Mouse (Mus musculus): ENCODE measurements around the gene Acsf2.

Acsf2 gene

DNA sequence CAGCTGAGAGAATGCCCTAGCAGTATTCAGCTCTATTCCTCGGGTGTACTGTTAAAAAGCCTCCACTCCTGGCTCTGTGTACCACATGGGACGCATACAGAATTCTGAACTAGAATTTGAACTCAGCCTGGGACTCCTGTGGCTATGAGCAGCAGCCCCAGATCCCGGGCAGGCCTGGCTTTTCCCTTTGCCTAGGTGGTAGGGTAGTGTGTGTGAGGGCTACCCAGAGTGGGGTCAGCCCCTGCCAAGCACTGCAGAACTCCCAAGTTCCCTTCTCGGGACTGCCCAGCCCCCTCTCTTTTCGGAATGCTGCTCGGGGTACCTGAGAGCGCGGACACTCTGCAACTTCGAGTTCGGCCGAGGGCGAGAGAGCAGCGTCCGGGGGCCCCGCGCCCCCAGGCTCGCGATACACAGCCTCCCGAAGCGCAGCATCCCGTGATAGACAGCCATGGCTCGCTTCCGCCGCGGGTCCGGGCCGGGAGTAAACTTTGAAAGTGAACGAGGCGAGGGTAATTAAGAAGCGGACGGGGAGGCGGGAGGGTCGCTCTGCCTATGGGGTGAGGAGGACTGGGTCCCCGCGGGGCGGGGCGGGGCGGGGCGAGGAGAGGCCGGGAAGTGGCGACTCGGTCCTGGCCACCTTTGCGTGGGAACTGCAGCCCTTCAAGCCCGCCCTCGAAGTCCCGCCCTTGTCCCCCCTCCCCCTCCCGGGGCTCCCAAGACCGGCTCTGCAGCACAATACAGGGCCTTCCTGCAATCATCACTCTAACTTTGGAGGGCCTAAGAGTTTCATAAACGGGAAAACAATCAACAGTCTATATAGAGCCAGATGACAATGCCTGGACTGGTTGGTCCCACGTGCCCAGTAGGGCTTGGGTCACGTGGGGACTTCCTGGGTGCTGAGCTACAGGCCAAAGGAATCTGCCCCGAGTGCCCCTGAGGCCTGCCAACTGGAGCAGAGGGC lies at the start of gene Acsf2:
Gene Acsf2, minus strand, starts transcription at position 551 of the 961 bp plus-strand sequence.
- peak; percentile 85 to 95 for DNase-seq

DNA sequence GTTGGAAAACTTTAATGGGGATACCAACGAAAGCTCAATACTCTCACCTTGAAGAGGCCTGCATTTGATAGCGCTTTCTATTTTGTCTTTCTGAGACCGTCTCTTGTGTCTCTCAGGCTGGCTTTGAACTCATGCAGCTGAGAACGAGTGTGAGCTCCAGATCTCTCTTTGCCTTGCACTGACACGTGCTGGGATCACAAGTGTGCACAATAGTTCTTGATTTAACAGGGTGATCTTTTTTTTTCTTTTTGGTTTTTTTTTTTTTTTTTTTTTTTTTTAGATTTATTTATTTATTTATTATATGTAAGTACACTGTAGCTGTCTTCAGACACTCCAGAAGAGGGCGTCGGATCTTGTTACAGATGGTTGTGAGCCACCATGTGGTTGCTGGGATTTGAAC lies 49.6 kb upstream of the Acsf2 start:
- DNase-seq, result peak in 1 of 2 experiments; percentile 21

DNA sequence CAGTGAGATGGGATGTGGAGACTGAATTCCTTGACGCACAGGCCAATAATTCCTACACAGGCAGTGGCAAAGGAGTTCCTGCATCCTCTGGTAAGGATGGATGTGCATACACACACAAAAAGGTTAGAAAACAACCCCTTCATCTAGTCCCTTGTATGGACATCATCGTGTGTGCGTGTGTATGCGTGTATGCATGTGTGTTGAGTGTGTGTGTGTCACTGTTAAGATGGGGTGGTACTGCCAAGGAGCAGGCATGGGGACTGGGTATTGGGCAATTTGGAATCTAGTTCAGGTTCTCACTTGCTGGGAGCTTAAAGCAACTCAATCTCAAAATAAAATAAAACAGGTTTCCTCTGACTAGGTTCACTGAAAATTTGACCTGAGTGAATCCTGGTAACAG lies 44.8 kb upstream of the Acsf2 start:
- no peak for DNase-seq

DNA sequence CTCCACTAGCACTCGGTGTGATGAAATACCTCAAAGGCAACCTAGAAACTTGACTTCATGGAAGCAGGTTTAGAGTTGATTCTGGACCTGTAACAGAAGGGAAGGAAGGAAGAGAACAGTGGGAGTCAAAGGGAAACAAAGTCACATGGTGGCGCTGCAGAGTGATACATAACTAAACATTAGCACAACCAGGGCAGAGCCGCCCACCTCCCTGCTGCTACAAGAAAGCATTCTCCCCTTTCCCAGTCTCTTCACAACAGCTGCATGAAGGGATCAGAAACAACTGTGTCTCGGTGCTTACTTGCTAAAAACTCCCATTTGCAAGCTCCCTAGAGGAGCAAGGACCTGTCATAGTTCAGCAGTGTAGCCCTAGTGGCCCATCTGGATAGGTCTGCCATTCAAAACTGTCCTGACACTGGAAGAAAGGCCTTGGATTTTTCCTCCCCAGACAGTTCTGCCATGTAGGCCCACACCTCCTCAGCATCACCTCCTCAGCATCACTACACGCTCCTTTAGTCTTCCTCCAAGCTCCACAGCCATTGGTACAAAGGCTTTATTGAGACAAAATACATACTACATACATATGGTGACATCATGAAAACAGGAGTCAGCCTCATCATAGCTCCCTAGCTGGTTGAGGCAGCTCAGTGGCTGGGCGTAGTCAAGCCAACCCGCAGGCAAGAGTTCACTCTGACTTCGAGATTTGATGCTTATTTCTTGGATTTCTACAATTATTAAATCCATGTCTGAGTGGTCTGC lies 43.0 kb upstream of the Acsf2 start:
- DNase-seq, result no peak

DNA sequence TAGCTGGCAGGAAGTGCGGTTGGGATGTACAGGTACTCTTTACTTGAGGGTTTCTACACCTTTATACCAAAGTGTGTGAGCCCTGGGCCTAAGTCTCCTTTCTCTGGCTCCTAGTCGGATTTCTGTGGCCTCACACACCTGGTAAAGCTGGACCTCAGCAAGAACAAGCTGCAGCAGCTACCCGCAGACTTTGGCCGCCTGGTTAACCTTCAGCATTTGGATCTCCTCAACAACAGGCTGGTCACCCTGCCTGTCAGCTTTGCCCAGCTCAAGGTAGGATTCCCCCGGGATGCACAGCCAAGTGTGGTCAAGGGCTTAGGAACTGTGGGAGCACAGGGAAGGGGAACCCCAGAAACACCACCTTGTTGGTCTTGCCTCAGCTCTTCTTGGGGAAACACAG lies 32.8 kb upstream of the Acsf2 start:
- DNase-seq, result peak; percentile 68 to 81

DNA sequence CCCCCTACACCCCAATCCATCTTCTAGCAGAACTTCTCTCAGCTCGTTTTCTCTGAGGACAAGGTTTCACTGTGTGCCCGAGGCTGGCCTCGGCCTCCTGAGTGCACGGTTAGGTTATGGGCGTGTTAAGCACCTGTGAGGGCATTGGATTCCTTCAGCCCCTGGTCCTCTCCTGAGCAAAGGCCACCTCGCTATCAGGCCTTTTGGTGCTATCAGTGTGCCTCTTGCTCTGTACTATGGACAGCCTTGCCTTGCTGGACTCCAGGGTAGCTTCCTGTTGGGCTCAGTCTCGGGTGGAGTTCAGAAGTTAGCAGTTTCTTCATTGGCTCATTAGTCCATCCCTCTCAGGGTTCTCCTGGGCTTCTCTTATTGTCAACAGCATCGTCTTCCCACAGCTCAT lies 31.3 kb upstream of the Acsf2 start:
- DNase-seq, result no peak

DNA sequence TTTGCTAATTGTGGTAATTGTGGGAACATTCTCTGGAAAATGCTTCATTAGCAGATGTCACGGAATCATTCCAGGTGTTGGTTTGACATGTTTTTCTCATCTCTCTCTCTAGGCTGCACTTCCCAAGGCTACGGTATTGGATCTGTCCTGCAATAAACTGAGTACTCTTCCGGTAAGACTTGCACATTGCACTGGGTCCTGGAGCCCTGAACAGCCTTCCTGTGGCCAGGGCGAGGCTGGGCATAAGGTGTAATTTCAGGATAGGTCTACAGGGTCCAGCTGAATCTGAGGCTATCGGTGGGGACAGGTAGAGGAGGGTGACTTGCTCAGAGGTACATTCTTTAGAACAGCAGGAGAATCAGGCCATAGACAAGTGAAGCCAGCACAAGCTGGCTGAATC lies 30.3 kb upstream of the Acsf2 start:
- DNase-seq, result no peak

DNA sequence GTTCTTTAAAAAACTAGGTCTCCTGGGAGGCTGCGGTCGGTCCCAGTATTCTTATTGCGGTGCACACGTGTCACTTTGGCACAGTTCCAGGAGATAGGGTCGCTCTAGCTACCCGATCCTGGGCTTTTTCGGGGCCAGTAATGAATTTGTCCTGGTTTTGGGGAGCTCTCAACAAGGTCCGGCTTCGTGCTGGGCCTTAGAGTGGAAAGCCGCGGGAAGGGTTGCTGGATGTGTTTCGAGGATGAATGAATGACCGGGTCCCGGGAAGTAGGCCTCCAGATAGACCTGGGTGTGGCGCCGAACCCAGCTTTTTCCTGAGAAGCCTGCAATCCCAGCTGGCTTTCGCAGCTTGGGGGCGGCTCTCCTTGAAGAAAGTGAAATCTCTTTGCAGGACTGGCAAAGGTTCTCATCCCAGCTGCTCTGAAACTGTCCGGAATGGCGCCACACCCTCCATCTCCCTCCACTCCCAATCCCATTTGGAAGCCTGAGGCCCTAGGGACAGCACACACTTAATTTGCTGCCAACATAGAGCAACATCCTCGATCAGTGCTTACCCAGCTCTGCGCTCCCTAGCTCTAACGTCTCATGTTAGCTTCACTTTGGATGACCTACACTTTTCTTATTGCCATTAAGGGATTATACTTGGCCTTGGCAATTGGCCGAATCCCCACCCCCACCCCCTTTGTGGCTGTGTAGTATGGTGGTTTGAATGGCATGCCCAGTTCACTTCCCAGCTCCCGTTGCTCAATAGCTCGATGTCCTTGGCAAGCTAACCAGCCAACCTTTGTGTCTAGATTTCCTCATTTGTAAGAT lies 28.7 kb upstream of the Acsf2 start:
- peak; percentile 36 to 46 for DNase-seq

DNA sequence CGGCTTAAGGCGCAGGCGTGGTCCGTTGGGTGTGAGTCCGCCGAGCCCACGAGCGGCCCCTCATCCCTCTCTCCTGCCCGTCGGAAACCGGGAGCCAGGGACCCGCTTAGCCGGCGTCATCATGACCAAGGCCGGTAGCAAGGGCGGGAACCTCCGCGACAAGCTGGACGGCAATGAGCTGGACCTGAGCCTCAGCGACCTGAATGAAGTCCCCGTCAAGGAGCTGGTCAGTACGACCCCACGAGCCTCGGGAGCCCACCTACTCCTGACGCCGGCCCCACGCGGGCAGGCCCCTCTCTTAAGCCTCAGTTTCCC lies 28.2 kb upstream of the Acsf2 start:
- no peak for DNase-seq

DNA sequence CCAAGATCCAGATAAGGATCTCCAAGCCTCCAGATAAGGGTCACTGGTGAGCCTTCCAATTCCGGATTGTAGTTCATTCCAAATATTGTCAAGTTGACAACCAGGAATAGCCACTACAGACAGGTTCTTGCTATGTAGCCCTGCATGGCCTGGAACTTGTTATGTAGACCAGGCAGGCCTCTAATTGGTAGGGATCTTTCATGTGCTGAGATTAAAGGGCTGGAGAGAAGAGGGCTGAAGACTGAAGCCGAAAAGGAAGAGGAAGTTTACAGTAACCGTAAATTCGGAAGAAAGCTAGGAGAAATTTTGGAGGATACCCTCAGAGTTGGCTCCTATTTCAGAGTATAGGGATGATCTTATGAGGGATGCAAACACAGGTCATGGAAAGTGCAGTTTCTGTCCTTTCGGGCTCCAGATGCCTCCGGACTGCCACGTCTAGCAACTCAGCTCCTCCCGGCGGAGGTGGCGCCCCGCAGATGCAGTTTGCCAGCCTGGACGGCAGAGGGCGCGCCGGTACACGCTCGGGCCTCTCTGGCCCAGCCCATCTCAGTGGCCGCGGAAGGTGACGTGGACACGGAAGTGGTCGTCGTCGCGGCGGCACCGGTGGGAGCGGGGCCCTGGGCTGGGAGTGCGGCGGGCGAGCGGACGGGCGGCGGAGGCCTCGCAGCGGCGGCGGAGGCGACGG lies 27.7 kb upstream of the Acsf2 start, which contains the start of gene Lrrc59:
Gene Lrrc59, plus strand, starts transcription at position 569 of the 685 bp plus-strand sequence.
- peak; percentile 89 to 94 for DNase-seq

DNA sequence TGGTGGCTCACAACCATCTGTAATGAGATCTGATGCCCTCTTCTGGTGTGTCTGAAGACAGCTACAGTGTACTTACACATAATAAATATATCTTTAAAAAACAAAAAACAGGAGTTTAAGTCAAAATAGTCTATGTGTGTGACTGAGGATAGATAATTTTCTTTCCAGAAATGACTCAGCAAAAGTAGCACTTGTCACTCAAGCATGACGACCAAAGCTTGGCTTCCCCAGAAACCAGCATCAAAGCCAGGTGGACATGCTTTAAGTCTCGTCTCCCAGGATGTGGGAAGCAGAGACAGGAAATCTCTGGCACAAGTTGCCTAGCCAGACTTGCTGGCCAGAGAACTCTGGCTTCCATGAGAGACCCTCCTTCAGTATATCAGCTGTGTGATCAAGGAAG lies 20.5 kb upstream of the Acsf2 start:
- no peak for DNase-seq

DNA sequence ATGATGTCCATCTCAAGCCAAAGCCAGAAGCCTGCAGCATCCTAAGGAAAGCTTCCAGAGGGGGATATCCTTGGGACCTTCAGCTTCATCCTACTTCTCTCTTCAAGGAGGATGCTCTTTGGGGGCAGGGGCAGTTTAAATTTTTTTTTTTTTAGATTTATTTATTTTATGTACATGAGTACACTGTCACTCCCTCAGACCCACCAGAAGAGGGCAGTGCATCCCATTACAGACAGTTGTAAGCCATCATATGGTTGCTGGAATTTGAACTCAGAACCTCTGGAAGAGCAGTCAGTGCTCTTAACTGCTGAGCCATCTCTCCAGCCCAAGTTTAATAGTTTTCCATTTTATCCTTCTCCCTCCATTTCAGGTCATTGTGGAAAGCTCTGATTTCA lies 19.8 kb upstream of the Acsf2 start:
- no peak for DNase-seq

DNA sequence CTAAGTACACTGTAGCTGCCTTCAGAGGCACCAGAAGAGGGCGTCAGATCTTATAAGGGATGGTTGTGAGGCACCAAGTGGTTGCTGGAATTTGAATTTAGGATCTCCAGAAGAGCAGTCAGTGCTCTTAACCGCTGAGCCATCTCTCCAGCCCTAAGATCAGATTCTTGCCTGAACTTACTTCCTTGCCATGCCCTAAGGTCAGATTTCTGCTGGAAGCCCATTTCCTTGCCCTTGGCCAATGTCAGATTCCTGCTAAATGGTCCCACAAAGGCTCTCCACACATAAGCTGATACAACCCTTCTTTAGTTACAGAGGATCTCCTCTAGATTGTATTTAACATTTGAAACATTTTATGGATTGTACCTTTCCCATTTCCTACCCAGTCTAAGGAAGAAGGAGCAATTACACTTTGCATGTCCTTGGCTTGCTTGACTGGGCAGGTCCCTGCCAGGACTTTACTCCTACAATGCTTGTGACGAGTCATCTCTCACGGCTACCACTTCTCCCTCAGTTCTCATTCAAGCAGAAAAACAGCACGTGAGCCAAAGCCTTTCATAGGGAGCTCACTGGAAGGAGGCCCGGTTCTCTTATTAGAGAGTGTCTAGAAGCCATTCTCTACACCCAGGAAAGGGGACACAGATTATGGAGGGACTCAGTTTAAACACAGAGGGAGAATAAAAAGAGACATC lies 19.2 kb upstream of the Acsf2 start:
- DNase-seq, result peak; percentile 26 to 60

DNA sequence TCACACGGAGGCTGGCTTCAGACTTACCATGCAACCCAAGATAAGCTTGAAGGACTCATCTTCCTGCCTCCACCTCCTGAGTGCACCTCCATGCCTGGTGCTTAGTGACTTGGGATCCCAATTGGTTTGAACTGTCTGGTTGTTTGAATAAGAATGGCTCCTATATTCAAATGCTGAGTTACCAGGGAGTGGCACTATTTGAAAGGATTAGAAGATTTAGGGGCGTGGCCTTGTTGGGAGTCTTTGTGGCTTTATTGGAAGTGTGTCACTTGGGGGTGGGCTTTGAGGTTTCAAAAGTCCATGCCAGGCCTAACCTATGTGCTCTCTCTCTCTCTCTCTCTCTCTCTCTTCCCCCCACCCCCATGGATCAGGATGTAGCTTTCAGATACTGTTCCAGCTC lies 16.0 kb upstream of the Acsf2 start:
- DNase-seq, result no peak

DNA sequence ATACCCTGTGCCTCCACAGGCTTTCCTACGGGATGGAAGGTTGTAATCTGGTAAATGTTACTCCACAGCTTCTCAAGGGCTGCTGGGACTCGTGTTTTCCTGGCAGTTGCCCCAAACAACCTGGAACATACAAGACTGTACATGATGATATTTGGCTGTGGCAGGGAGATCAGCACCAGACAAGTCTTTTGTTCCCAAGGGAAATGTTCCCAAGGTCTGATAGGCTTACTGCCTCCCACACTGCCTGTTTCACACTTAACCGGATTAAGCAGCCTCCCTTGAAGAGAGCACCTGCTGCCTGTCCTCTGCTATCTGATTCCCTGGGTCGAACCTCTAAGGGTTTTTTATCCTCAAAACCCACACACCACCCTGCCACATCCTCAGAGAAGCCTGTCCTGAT lies 13.8 kb upstream of the Acsf2 start:
- DNase-seq, result no peak

DNA sequence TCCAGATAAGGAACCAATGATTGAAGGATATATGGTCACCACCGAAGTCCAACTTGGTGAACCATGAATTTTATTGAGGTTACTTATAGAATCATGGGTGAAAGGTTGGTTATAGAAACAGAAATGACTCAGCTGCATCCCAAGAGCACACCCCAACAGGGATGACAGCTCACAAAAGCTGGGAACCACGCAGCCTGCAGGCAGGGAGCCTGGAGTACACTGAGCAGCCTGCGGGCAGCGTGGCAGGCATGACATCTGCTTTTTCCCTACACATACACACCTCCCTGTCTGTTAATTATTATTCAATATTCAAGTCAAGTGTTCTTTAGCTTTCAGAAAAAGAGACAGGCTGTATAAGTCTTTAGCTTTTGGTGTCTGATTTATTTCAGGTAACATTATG lies 12.9 kb upstream of the Acsf2 start:
- DNase-seq, result no peak

DNA sequence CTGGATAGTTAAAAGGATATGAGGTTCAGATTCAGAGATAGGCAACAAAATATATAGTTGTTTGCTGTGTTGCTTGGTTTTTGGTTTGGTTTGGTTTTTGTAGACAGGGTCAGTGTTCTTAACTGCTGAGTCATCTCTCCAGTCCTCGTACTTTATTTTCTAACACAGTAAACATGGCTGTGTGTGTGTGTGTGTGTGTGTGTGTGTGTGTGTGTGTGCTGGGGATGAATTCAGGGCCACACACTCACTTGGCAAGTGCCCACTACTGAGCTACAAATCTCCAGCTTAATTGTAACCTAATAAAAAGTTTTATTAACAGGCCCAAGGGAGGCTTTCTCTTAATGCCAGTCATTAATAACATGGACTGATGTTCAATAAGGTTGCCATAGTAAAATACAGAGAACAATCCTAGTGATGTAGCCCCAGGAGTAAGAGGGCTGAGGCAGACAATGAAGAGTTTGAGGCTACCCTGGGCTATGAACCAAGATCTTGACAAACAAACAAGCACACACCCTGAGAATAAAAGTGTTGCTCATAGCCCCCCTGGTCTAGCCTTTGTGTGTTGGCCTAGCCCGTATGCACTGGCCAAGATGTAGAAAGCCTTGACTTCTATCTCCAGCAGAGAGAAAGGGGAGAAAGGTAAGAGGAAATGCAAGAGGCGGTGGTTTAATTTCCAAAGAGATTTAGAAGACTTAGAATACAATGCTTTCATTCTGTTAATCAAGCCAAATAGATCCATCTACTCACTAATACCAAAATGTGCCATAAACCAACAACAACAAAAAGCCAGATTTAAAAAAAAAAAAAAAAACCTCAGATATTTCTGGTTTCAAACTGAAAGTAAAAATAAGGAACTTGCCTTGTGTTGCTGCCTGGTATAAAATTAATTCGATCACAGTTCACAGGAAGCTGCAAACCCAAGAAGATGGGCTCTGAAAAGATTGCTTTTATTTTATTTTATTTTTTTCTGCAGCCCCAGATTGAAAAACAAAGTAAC lies 9.4 kb upstream of the Acsf2 start:
- peak; percentile 29 to 40 for DNase-seq

DNA sequence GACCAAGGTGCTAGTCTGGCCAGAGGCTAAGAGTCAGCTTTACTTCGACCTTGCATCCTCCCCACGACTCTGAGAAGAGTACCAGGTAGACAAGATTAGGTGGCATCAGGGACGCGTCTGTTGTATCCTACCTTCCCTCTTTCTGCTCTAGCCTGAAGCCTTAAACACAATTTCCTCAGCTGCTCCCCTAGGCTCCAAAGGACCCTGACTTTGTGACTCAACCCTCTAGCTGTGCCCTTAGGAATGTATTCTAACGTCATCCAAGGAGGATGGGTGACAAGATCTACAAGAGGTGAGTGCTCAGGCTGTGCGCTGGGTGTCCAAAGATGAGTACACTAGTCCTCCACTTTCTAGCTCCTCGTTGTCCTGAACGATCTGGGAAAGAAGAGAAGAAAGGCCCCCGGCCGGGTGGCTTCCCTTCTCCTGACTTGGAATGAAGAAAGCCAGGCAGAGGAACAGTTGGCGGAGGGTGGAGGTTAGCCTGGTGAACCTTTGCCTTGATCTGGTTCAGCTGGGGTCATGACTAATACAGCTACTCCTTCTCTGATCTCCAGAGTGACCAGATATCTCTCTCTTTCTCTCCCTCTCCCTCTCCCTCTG lies 785 bp upstream of the Acsf2 start:
- no peak for DNase-seq

DNA sequence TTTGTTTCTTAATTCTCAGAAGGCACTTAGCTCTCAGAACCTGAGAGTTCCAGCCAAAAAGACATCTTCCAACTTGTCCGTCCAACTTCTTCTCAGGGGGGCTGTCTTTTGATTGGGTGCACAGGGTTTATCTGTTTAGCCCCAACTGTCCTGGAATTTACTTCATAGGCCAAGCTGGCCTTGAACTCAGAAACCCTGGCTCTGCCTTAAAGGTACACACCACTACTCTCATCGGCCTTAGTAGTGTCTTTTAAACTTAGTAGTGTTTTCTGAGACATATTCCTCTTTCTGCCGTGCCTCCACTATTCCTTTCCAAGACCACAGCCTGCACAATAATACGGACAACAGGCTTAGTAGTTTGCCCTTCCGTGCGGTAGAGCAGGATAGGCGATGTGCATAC lies 1.2 kb downstream of the Acsf2 start:
- DNase-seq, result no peak

DNA sequence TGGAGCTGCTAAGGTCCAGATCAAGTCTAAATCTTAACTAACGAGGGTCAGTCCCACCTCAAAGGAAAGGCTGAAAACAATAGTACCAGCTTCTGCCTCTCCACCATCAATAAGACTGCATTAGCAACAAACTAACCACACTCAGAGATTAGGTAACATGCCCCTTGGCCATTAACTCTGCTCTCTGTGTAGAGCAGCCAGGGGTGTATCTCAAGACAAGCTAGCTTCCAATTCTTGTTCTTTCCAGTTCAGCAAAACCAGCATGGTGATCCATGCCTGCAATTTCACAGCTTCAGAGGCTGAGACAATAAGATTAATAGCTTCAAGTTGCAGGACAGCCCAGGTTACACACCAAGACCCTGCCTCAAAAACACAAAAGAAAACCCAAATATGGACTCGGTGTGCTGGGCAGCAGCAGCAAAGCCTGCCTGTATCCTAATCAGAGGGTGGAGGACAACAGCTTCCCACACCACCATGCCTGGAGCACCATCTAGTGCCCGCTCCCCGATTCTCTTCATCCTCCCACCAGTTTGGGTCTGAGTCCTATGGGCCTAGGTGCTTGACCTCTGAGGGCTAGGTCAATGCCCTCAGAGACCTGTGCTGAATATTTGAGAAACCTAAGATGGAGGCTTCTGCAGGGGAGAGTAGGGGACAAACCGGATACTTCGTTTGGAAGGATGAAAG lies 3.1 kb downstream of the Acsf2 start:
- peak; percentile 24 to 55 for DNase-seq

All from kidney, postnatal 25 days (tissue).